Mouse (Mus musculus) liver, embryonic 12.5 days (tissue): Measurements from ENCODE around the gene Pgpep1l. TPM values are rescaled to one million over a fixed set of nuclear protein-coding genes. Genes with fewer than 3 reads are reported as not detected.
A peak's percentile ranks its signal among the peaks of the same experiment; 100 is the strongest.

Experiments
- ATAC-seq: fragments of 200-750 bp; cut with Nextera tagmentation; 2 replicates; pipeline ENCODE4 v1.8.0; 2017; ENCODE audit warnings: moderate number of reproducible peaks, mild to moderate bottlenecking, moderate library complexity
- H3K27ac ChIP-seq: fragments of 300-500 bp; sonication (generic); 2 replicates; pipeline ENCODE4 v1.5.1; 2016; ENCODE audit warnings: mild to moderate bottlenecking
- H3K27me3 ChIP-seq: fragments of 300-500 bp; sonication (generic); replicated peaks from 2 replicates; pipeline ENCODE4 v1.6.1; 2016; ENCODE audit warnings: mild to moderate bottlenecking, moderate library complexity
- H3K36me3 ChIP-seq: fragments of 300-500 bp; sonication (generic); 2 replicates; pipeline ENCODE4 v1.6.1; 2016; ENCODE audit warnings: mild to moderate bottlenecking, moderate library complexity
- H3K4me1 ChIP-seq: fragments of 300-500 bp; sonication (generic); 2 replicates; pipeline ENCODE4 v1.6.1; 2016
- H3K4me2 ChIP-seq: fragments of 300-500 bp; sonication (generic); 2 replicates; pipeline ENCODE4 v1.6.1; 2016; ENCODE audit warnings: mild to moderate bottlenecking, moderate library complexity
- H3K4me3 ChIP-seq: fragments of 300-500 bp; sonication (generic); 2 replicates; pipeline ENCODE4 v1.5.1; 2016; ENCODE audit warnings: mild to moderate bottlenecking, moderate library complexity
- H3K9ac ChIP-seq: fragments of 300-500 bp; sonication (generic); 2 replicates; pipeline ENCODE4 v1.6.1; 2016; ENCODE audit warnings: mild to moderate bottlenecking, moderate library complexity
- H3K9me3 ChIP-seq: fragments of 300-500 bp; sonication (generic); replicated peaks from 2 replicates; pipeline ENCODE4 v1.6.1; 2016; ENCODE audit warnings: mild to moderate bottlenecking, moderate library complexity
- WGBS: fragments of 180-500 bp; shearing (Covaris S2); methylation state at CpG from one replicate; pipeline ENCODE4 v1.1.7; 2016; ENCODE audit not compliant: insufficient replicate concordance; 5-methylcytosine and 5-hydroxymethylcytosine counted together
- polyA plus RNA-seq: library from polyadenylated mRNA; unstranded; fragments of >200 nt; fragmentation: Nextera tagmentation; extraction: Ambion mirVana; gene quantifications from 2 replicates; pipeline ENCODE4 v1.2.1, GENCODE M21; 2016

The Pgpep1l gene
- polyA plus RNA-seq, 1 experiment from 2014 or later = not detected

DNA sequence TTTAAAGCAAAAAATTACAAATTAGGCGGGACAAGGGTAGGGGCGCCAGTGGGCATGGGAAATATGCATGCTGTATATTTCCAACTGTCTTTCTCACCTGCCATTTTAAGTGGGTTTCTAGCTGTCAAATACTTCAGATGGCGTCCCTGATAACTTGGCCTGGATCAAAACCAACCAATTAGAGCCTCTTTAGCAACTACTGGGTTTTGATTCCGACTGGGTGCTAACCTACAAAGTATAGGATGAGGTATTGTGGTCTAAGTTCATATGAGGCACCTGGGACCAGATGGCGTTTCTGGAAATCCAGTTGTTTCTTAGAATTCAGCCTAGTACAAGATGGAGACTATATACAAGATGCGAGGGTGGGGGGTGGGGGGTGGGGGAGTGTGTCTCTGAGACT lies 7.8 kb upstream of the Pgpep1l start:
- no peak for ATAC-seq
- Histone ChIP-seq H3K4me1 (peaks cover 9% of the 10 kb centered on the region), H3K4me3 (no peak overlapping the region), H3K36me3 (no peaks in the 10 kb centered on the region), H3K27me3 (peaks cover 10% of the 10 kb centered on the region), H3K4me2 (no peak overlapping the region), H3K27ac (no peak overlapping the region), H3K9ac (no peak overlapping the region), H3K9me3 (no peaks in the 10 kb centered on the region)
- 70% methylated on average over 6 of the region's 6 CpGs for WGBS

DNA sequence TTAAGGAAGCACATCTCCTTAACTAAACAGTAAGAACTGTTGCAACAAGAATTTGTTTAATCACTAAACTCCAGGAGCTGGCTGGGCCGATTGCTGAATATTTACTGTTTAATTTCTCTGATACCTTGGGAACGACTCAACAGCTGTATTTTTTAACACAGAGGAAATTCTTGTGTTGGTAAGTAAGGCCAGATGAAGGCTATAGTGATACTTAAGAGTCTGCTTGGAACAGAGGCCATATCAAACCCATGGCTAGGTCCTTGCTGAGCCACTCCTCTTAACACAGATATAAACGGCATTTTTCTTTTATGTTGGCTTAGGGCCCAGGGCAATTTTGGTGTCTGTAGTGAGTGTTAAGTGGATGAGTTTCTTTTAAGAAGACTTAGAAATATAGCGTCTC lies 6.5 kb upstream of the Pgpep1l start:
- Histone ChIP-seq H3K36me3 (no peaks in the 10 kb centered on the region), H3K27ac (no peak overlapping the region), H3K27me3 (peaks cover 13% of the 10 kb centered on the region), H3K4me3 (no peak overlapping the region), H3K9ac (no peak overlapping the region), H3K9me3 (no peaks in the 10 kb centered on the region), H3K4me1 (no peaks in the 10 kb centered on the region), H3K4me2 (no peak overlapping the region)
- ATAC-seq = no peak
- 65% methylated on average over 4 of the region's 4 CpGs for WGBS

DNA sequence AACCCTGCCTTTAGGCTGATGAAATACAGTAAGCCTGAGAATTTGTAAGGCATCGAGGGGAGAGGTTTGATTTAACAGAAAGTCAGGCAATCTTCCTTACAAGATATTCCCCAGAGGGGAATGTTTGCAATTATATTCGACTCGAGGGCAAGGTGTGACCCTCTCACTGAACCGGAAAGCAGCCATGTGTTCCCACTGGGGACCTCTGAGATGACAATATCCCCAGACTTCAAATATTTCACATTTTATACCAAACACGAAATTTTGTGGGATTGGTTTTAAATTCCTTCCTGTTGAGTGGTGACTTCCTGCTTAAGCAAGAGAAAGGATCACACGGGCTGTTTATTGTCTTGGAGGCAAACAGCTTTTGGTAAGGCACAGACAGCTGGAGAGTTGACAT lies 2.7 kb upstream of the Pgpep1l start:
- WGBS = 49% methylated on average over 6 of the region's 6 CpGs
- Histone ChIP-seq H3K27ac (no peak overlapping the region), H3K4me1 (peaks cover 4% of the 10 kb centered on the region; the same call in 1 of the 2 replicates), H3K36me3 (no peaks in the 10 kb centered on the region), H3K4me2 (no peak overlapping the region), H3K4me3 (no peak overlapping the region), H3K9me3 (no peaks in the 10 kb centered on the region), H3K27me3 (peaks cover 32% of the 10 kb centered on the region), H3K9ac (no peak overlapping the region)
- no peak for ATAC-seq

DNA sequence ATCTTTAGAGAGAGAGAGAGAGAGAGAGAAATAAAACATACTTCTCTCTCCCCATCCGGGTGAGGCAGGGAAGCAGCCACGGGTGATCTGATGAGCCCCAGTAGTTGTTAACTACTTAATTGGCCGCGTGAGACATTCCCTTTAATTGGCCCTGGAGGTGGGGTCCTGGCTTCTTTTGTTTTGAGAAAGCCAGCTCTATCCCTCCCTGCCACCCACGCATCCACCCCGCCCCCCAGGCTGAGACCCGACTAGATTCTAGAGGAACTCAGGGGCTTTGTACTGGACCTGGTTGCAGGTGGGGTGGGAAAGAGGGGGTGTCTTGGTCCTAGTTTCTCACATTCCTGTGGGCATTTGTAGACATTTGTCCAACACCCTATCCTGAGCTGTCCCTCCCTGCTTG lies 1.4 kb upstream of the Pgpep1l start:
- no peak overlapping the region for H3K4me2 ChIP-seq
- H3K36me3 ChIP-seq = no peaks in the 10 kb centered on the region
- 47% methylated on average over 7 of the region's 7 CpGs for WGBS
- no peak for ATAC-seq
- H3K4me1 ChIP-seq = peaks cover 4% of the 10 kb centered on the region; the same call in 1 of the 2 replicates
- H3K9ac ChIP-seq = no peak overlapping the region
- no peak overlapping the region for H3K4me3 ChIP-seq
- no peak overlapping the region for H3K27ac ChIP-seq
- H3K27me3 ChIP-seq = peaks cover 32% of the 10 kb centered on the region
- H3K9me3 ChIP-seq = no peaks in the 10 kb centered on the region

DNA sequence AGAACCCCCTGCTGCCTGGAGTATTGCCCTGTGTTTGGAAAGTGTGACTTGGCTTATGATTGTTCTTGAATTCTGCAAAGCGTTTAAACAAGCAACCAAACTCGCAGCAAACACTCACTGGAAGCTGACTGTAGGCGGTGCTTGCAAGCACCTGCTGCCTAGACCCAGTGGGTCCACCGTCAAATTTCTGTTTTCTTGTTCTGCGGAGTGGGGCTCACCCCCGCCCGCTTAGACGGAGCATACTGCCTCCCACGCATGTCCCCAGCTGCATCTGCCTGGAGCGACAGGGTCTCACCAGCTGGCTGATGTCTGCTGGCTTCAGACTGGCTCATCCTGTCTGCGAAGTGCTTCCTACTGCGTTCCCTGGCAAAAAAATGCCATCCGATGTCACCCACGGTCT lies 498 bp upstream of the Pgpep1l start:
- H3K27me3 ChIP-seq = peaks cover 32% of the 10 kb centered on the region
- no peak overlapping the region for H3K9ac ChIP-seq
- H3K9me3 ChIP-seq = no peaks in the 10 kb centered on the region
- no peaks in the 10 kb centered on the region for H3K36me3 ChIP-seq
- 11% methylated on average over 14 of the region's 14 CpGs for WGBS
- peak overlapping the region; percentile 59 for H3K4me2 ChIP-seq
- no peak for ATAC-seq
- H3K4me3 ChIP-seq = no peak overlapping the region; the same call in 1 of the 2 replicates
- H3K27ac ChIP-seq = no peak overlapping the region
- H3K4me1 ChIP-seq = peaks cover 4% of the 10 kb centered on the region; the same call in 1 of the 2 replicates

DNA sequence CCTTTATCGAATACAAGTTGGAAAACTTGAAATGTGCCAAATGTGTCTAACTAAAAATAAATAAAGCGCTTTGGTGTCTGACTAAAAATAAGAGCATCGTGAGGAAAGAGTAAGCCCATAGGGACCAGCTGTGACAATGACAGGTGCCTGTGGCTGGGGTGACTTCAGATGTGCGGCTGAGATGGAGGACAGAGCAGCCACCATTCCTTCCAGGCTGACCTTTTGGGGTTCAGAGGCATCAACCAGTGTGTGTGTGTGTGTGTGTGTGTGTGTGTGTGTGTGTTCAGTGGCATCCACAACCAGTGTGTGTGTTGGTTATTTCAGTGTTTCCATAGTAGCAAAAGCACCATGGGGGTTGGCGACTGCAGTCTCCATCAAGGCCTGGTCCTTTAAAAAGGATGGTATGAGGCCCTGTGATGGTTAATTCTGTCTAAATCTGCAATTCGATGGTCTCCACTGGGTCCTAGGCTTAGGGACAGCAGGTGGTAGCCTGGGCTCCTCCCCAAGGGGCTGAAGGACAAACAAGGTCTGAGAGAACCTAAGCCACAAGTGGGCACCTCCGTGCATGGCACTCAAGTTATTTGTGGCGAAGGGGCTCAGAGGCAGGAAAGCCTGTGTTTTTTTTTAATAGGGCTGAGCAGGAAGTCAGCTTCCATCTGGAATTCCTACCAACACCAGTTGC lies 546 bp downstream of the Pgpep1l start:
- Histone ChIP-seq H3K36me3 (no peaks in the 10 kb centered on the region), H3K27ac (no peak overlapping the region), H3K4me3 (peak overlapping the region; percentile 32), H3K4me1 (peaks cover 4% of the 10 kb centered on the region; the same call in 1 of the 2 replicates), H3K9me3 (no peaks in the 10 kb centered on the region), H3K9ac (no peak overlapping the region), H3K27me3 (peaks cover 32% of the 10 kb centered on the region), H3K4me2 (peak overlapping the region; percentile 59)
- no peak for ATAC-seq
- 65% methylated on average over 8 of the region's 8 CpGs for WGBS

DNA sequence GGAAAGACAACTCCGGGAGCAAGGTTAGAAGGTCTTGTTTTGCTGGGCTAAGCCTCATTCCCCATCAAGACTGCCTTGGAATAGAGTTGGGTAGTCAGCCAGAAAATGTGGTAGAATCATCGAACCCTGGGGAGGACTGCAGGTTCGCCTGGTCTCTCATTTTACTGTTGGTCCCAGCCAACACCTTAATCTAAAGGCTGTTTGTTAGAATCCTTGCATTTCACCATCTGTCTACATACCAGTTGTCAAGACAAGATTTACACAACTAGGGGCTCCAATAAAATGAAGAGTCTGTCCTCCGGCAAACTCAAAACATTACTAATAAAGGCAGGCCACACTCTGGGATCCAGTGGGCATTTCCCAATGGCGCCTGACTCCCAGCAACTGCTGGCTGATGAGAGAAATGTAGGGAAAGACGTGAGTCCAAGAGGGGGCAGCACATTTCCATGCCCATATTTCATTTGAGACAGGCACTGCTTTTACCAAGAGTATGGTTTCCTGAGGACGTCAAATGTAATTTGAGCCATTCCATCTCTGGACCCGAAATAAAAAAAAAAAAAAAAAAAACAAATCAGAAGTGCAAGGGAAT lies 1.3 kb downstream of the Pgpep1l start:
- WGBS = 60% methylated on average over 8 of the region's 8 CpGs

DNA sequence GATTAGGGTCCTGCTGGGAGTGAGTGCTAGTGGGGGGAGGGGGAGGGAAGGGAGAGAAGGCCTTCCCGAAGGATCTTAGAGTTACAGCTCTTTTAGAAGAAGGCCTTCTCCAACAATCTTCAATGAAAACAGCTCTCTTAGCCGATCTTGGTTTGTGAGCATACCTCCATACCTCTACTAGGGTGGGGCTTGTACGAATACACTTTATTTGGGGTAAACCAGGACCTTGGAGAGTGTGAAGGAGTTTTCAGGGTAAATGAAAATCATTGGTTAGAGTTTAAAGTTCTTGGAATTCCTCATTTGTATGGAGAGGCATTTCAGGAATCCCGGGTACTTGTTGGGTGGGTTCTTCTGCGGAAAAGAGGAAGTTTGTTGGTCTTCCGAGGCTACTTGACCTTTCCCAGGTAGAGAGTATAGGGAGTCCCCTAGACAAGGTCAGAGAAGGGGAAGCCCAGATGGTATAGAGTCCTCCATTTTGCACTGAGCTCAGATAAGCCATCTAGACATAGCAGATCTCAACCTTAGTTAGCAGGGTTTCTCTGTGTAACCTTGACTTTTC lies 4.4 kb downstream of the Pgpep1l start:
- Histone ChIP-seq H3K4me1 (peaks cover 4% of the 10 kb centered on the region; the same call in 1 of the 2 replicates), H3K27me3 (peaks cover 14% of the 10 kb centered on the region), H3K4me2 (no peak overlapping the region), H3K9me3 (no peaks in the 10 kb centered on the region), H3K27ac (no peak overlapping the region), H3K36me3 (no peaks in the 10 kb centered on the region), H3K4me3 (no peak overlapping the region), H3K9ac (no peak overlapping the region)
- WGBS = 45% methylated on average over 6 of the region's 6 CpGs
- no peak for ATAC-seq

More for the DNA sequence above, 1.3 kb downstream of the Pgpep1l start:
- Histone ChIP-seq H3K4me3 (no peak overlapping the region), H3K9me3 (no peaks in the 10 kb centered on the region), H3K4me1 (peaks cover 4% of the 10 kb centered on the region; the same call in 1 of the 2 replicates), H3K9ac (no peak overlapping the region), H3K36me3 (no peaks in the 10 kb centered on the region), H3K27me3 (peaks cover 32% of the 10 kb centered on the region), H3K4me2 (no peak overlapping the region), H3K27ac (no peak overlapping the region)
- ATAC-seq = no peak

DNA sequence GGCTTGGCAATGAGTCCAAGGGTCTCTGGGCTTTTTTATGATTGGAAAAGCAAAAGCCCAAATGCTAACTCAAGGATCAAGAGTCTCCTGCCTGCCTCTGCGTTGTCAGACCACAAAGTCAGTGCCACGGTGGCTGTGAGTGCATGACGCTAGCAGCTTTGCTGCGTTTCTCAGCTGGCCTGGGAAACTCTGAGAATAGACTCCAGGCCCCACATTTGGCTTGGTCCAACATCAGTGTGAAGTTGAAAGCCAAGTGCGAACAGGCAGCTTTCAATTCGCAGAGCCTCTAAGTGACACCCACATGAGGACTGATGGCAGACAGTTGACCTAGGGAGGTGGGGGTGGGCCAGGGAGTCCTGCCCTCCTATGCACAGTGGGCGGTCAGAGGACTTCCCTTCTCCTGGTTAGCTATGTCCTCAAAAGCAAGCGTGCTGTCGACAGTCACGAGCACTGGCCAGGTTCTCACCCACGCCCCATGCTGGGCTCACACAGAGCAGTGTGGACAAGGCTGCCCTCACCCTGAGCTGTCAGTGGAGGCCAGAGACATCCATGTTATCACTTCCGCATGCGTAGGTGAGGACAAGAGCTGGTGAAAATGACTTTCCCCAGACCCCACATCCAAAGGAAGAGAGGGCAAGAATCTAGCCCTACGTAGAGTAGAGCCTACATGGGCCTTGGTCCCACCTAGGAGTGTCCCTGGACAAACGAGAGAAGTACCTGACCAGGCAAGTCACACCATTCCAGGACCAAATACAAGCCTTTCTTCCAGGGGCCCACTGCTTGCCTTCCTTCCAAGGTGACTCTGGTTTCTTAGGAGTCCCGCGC lies 5.5 kb downstream of the Pgpep1l start:
- Histone ChIP-seq H3K9ac (no peak overlapping the region), H3K27me3 (peaks cover 4% of the 10 kb centered on the region), H3K4me3 (no peak overlapping the region), H3K4me1 (no peaks in the 10 kb centered on the region), H3K36me3 (no peaks in the 10 kb centered on the region), H3K27ac (no peak overlapping the region), H3K9me3 (no peaks in the 10 kb centered on the region), H3K4me2 (no peak overlapping the region)
- no peak for ATAC-seq
- 57% methylated on average over 17 of the region's 17 CpGs for WGBS

- Histone ChIP-seq H3K27me3 (no peaks in the 10 kb centered on the region), H3K27ac (no peak overlapping the region)
Measured at GRCm38 (mm10) chr7:68257767-68258166, 6.3 kb downstream of the Pgpep1l start.

GRCm38 (mm10) chr7:68250902-68251301 lies 13.1 kb downstream of the Pgpep1l start:
- no peak overlapping the region for H3K27ac ChIP-seq
- H3K9ac ChIP-seq = no peak overlapping the region
- no peaks in the 10 kb centered on the region for H3K4me1 ChIP-seq
- ATAC-seq = no peak
- WGBS = 72% methylated on average over 3 of the region's 3 CpGs
- H3K4me2 ChIP-seq = no peak overlapping the region
- no peaks in the 10 kb centered on the region for H3K27me3 ChIP-seq
- H3K4me3 ChIP-seq = no peak overlapping the region
- H3K36me3 ChIP-seq = no peaks in the 10 kb centered on the region
- 0 out of 2 replicates have a peak, but pooled peaks cover 2% of the 10 kb centered on the region for H3K9me3 ChIP-seq

More at GRCm38 (mm10) chr7:68257767-68258166, 6.3 kb downstream of the Pgpep1l start:
- Histone ChIP-seq H3K9ac (no peak overlapping the region), H3K4me1 (no peaks in the 10 kb centered on the region), H3K9me3 (no peaks in the 10 kb centered on the region), H3K4me3 (no peak overlapping the region), H3K36me3 (no peaks in the 10 kb centered on the region), H3K4me2 (no peak overlapping the region)
- ATAC-seq = no peak
- 51% methylated on average over 2 of the region's 2 CpGs for WGBS

DNA sequence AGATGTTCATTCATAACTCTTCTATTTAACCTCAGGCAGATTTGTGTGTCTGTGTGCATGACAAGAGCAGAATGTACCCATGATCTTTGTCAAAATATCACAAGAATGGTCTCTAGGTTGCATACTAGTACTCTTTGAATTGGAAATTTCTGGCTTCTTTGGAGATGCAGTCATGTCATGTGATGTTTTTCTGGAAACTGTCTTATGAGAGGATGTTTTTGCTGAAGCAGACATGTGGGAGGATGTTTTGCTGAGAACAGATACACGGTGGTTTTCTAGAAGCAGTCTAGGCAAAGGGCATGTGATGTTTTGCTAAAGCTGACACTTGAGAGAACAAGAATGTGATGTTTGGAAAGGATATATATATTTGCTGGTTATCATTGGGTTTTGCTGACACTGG lies 13.6 kb downstream of the Pgpep1l start:
- Histone ChIP-seq H3K36me3 (no peaks in the 10 kb centered on the region), H3K4me2 (no peak overlapping the region), H3K4me1 (no peaks in the 10 kb centered on the region), H3K9ac (no peak overlapping the region), H3K27ac (no peak overlapping the region), H3K27me3 (no peaks in the 10 kb centered on the region), H3K9me3 (0 out of 2 replicates have a peak, but pooled peaks cover 2% of the 10 kb centered on the region), H3K4me3 (no peak overlapping the region)
- ATAC-seq = no peak
- WGBS = 44% methylated on average over 1 of the region's 1 CpGs
